Mouse (Mus musculus): ENCODE results near the gene Dach2. TPM values are rescaled to one million over a fixed set of nuclear protein-coding genes. Genes with fewer than 3 reads are reported as not detected.

Dach2 gene
- total RNA-seq, 2 experiments from 2014 or later = 0.18 to 0.21 TPM

DNA sequence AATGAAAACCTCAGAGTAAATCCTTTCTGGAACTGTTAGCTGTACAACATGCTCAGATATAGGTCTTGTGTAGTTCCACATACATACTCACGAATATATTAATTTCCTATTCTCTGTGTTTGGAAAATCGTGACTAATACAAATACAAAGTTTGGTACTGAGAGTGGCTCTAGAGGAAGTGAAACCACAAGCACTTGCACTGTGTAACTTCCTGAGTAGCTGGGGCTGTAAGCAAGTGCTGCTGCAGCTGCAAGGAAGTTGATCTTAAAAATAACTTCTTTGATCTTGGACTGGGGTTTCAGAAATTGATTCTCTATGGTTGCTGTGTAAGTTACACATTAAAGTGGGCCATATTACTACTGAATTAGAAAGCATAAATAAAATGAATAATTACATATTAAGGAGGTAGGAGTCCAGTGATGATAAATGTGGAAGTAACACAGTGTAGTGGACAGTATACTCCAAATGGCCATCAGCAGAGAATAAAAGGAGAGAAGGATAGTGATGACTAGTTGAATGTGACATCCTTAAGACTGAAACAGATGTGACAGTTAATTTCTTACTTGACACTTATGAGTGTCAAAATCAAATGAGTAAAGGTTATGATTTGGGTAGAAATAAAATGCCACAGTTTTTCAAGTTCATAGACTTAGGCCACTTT, 570.7 kb downstream of the Dach2 start:
- no peak for DNase-seq
- intact Hi-C loops (cut with DNase I; ENCODE audit: low total_unique reads) = no loop called here

Other genes with a start within 250 kb of the Dach2 start
- 1 to 10 TPM; 8.8 to 9.2 TPM for gene Chm, start 112.0 kb upstream of the Dach2 start, total RNA-seq (2021)